Mouse (Mus musculus) urinary bladder, adult 18-20 months (tissue): ENCODE data around the gene Il15ra.
A peak's percentile ranks its signal among the peaks of the same experiment; 100 is the strongest.

Source experiments
- DNase-seq, 2 experiments: peaks; one replicate each; pipeline ENCODE4 v3.0.0; 2022; ENCODE audit warnings: low spot score in 2 of 2, mixed read lengths in 2 of 2

Gene Il15ra

DNA sequence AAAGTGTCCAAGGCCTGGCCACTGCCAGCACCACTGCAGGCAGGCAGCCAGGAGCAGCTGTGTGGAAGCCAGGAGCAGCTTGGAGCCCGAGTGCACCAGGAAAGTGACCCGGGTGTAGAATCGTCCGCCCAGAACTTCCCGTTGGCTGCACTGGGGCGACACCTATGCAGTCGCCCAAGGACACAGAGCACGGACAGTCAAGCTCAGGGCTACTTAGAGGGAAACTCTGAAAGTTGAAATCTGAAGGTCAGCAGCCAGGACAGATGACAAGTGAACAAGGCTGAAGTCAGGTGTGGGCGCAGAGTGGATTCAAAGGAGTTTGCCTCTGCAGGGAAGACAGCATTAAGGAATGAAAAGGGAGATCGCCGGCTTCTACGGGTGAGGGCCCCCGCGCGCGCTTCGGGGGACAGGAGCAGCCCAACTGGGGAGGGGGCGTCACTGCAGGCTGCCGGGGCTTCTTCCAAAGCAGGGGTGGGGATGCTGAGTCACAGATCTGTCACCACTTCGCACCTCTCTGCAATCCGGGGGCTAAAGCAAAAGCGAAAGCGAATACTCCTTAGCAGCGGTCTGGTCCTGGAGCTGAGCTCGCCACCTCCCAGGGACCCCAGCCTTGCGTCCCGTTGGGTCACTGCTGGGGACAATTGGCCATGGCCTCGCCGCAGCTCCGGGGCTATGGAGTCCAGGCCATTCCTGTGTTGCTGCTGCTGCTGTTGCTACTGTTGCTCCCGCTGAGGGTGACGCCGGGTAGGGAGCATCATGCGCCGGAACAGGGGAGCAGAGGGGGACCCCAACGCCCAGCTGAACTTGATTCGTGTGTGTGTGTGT is at the start of gene Il15ra:
Il15ra (plus strand) TSS at position 90 of the 825 bp plus-strand sequence.
- peak; percentile 55 to 58 for DNase-seq

DNA sequence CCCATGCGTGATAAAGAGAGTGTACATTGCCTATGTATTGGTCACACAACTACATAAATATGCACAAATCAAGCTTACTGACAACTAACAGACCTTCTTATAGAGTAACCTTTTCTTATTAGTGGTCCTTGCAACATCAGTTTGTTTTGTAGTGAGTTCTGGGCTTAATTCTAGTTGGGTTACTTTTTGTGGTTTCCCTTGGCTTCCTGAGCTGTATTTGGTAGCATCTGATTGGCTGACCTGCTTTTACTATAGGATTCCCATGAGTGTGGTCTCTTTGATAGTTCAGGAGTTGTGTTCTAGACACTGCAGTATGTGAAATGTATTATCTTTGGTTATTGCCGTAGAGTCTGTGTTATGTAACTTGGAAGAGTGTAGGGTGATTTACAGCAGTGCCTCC is 47.5 kb upstream of the Il15ra start:
- DNase-seq = no peak

DNA sequence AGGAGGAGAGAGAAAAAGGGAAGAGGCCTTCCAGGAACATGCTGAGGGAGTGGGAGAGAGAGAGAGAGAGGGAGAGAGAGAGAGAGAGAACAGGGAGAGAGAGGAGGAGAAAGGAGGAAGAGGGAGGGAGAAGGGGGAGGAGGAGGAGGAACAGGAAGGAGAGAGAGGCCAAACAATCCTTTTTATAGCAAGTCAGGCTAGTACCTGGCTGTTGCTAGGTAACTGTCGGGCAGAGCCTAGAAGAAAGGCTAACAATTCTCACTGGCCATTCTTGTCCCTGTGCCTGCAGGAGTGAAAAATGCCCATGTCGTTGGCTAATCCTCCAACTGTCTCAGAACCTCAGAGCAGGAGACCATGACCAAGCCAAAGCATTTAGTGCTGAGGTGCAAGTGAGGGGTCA is 45.8 kb upstream of the Il15ra start:
- DNase-seq = no peak

DNA sequence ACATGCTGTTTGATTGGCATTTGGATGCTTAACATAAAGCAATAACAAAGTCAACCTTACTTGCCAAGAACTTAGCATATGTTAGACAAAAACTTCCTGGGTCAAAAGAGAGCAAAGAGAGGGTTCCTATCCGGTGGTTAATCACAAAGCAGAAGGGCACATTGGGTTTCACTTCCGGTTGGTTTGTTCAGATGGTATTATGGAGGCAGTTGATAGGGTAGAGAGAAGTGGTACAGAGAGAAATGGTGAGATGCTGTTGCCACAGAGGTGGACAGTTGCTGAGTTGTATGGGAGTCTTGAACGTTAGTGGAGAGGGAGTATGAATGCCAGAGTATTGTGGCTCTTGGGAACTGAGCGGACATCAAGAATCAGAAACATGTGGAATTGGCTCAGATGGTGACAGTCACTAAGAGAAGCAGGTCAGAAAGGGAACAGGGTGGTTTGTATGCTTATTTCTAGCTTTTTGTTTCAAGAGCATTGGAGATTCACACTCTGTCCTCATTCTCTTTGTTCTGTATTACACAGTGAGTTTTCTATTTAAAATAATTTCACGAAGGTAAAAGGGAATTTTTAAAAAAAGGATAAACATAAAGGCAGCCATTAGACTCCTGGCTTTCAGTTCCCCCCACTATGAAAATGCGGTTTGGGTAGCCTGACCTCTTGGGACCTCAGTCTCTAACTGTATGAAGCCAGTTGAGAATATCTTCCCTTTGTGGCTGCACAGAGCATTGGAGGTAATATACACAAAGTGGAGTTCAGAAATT is 42.8 kb upstream of the Il15ra start:
- DNase-seq = no peak

DNA sequence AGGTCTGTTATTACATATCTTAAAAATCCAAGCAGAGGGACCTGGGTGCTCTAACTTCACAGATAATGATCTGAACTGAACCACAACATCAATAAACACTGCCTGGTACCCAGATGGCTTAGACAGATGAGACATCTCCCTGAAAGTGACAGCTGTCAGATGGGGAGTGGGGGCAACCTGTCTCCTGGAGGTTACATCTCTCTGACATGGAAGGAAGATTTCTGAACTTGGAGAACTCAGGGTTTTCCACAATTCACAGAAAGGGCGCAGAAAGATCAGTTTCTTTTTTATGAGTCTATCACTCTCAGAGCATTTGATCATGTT is 42.2 kb upstream of the Il15ra start:
- no peak for DNase-seq

DNA sequence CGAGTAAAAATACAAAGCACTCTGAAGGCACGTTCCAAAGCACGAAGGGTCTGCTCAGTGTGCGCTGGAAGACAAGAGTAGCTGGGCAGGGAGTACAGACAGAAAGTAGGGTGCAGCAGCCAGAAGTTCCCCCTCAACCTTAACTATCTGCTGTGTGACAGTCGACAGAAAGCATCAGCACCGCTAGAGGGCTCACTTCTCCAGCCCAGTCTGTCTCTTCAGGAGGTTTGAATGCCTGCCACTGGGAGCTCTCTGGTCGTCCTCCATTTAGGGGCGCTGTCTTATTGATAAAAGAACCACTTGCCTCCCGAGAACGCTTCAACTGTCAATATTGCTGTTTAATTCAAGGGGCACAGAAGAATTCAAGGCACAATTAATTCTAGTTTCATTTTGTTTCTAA is 41.1 kb upstream of the Il15ra start:
- DNase-seq = peak; percentile 57 to 66

DNA sequence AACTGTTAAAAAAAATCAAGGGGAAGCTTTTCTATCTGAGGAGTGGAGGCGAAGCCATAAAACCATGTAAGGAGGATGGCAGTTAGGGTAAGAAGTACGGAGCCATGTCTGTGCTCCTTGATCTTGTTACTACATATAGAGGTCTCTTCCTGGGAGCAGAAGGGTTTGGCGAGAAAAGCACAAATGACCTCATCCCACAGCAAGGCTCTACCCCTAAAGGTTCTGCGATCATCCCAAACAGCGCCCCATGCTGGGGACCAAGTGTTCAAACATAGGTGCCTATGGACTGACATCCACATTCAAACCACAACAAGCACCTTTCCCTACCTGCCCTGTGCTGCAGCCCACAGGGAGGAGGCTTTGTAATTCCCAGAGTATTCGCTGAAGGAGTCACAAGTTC is 40.7 kb upstream of the Il15ra start:
- DNase-seq = no peak

DNA sequence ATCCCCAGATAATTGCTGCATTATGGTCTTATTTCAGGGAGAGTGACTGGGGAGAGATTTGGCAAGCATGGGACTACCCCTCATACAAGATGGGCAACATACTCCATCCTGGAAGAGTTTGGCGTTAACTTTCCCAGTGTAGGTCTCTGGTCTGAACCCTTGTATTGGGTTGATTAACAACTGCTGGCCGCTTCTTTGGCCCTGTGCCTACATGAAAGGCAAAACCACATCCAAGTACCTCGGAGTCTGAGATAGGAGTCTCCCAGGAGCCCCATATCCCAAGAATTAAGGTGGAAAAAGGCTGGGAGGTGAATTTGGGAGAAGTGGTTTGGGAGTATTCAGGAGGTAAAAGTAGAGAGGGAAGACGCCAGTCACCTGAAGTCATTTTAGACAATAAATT is 40.3 kb upstream of the Il15ra start:
- no peak for DNase-seq

DNA sequence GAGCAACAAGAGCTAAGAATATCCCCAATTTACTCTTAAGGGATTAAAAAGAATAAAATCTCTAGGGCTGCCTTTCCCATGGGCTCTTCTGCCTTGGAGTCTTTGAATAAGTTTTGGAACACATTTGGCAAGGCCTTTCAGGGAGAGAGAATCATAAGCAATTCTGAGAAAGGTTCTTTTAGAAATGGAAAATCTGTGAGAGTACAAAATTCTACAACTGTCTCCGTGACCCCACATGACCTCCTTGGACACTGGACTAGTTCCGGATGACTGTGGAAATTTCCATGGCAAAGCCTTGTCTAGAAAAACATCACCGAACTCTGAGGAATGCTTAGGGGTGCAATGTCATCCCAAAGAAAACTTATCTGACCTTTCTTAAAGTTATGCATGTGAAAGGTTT is 39.8 kb upstream of the Il15ra start:
- no peak for DNase-seq

DNA sequence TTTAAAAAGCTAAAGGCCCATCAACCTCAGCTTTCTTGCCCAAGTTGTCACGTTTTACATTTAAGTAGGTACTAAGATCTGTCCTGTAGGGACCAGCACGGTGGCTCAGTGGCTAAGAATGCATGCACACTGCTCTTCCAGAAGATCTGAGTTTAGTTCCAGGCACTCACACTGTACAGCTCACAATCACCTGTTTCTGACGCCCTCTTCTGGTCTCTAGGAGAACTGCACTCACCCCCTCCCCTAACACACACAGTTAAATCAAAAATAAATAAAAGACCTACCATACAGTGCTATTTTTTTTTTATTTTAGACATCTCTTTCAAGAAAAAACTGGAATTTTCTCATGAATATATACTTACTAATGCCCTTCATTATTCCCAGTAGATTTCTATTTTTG is 32.9 kb upstream of the Il15ra start:
- DNase-seq = no peak

DNA sequence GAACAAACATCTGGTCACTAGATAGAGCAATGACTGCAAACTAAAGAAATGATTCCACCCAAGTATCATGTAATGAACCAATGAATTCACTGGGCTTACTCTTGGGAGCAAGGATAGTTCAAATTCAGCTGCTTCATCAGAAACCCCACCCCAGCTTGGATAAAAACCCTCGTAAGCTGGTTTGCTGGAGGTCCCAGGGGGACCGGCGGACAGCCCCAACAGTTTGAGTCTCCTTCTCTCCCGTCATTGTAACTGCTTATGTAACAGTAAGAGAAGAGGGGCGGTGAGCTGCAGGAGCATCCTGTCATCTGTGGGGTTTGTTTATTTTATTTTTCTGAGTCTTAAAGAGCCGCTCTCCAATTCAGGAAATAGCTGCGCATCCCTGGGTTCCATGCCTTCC is 25.5 kb upstream of the Il15ra start:
- DNase-seq = no peak

DNA sequence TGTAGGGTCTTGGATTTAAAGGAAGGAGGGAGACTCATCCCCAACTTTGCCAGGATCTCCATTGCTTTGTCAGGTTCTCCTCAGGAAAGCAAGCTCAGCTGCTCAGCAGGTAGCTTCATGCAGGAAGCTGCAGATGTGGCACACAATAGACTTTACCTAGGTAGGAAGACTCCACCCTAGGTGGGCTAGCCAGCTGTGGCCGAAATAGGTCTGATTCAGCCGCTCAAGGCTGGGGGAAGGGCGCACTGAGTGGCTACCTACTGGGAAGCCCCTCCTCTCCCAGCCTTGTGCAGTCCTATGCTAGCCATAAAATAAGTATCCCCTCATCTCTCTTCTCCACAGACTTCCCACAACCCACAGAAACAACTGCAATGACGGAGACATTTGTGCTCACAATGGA is 22.4 kb upstream of the Il15ra start:
- DNase-seq = no peak

DNA sequence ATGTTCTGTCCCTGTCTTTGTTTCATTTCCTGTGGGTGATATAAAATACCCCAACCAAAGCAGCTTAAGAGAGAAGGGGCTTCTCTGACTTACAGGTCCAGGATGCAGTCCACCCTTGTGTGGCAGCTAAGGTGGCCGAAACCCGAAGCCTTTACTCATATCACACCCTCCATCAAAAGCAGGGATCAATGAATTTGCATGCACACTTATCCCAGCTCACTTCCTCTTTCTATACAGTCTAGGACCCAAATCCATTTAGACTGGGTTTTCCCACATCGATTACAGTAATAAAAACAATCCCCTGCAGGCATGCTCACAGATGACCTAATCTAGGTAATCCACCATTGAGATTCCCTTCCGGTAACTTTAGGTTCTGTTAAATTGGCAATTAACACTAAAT is 18.6 kb upstream of the Il15ra start:
- DNase-seq = no peak

DNA sequence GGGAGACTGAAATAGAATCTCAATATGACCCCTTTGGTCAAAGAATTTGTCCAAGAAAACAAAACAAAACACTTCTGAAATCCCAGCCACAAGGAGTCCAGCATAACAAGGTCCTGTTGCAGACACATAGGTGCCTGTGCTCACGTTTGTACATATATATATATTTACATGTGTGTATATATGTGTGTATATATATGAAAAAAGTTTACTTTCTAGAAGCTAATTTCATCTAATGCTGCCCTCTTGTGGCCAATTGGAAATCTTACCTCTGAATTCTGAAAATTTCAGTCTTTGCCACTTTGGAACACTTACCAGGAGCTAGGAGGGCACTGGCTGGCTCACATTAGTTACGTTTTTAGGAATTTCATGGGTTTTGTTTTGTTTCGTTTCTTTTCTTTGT is 17.7 kb upstream of the Il15ra start:
- DNase-seq = no peak

DNA sequence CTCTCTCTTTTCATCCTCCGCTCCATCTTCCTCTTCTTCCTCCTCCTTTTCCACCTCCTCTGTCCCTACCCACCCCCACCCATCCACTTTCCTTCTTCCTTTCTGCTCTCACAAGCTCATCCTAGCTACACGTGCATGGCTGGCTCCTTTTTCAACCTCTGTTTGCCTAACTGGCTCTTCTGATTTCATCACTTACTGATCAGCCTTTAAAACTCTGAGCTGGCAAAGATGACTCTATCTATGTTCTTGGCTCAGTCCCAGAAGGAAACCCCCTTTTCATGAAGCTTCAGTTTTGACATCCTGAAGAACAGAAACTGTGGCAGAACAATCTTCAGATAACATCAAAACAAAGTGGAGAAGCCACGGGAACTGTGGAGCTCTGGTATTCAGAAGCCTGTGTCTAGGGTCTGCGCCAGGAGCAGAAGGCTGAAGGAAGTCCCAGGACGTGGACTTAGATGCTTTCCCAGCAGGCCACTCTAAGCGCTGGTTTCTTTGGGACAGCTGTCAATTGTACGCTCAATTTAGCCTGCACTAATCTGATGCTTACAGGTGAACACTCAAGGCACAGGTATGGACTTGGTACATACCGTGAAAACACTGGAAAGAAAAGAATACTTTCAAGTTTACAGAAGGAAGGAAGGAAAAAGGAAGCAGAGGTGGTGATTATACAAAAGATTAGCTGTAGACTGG is 14.7 kb upstream of the Il15ra start:
- DNase-seq = no peak

DNA sequence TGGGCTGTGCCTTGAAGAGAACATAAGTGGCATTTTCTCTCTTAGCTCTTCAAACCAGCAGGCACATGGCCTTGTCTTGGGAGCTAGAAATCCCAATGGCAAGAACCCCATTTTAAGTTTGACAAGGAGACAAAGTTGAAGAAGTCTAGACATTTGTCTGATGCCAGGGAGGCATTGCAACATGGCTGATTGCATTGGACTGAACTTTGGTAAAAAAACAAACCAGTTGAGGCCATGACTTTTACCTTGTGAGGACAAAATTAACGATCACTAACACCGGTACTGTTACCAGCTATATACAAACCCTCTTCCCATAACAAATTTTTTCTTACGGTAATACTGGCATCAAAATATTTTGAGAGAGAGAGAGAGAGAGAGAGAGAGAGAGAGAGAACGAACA is 11.7 kb upstream of the Il15ra start:
- no peak for DNase-seq

DNA sequence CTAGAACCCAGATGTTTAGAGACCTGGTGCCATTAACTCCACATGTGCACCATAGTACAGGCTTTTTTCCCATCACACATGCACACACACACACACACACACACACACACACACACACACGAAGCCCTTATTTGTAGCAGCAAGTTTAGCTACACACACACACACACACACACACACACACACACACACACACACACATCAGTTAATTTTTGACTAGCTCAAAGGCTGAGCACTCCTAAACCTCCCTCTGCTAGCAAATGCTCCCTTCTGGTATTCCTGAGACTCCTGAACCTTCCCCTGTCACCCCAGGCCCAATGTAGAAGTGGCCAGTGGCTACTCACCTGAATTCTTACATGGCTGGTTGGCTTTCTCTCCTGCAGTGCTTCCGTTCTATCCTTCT is 11.0 kb upstream of the Il15ra start:
- no peak for DNase-seq

DNA sequence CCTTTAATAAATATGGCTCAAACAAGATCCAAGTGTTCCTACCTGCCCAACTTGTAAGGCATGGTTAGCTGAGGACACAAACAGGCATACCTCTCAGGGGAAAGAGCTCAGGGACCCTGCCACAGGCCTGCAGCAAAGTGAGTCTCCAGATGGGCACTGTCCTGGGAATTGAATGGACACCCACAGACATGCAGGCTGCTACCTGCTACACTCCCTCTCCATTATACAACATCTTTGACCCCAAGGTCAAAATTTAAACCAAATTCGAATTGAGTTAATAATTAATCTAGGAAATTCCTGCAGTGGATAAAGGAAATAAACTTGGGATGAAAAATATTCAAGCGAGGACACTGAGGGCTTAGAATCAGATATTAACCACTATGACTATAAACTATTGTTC is 9.2 kb upstream of the Il15ra start:
- no peak for DNase-seq

DNA sequence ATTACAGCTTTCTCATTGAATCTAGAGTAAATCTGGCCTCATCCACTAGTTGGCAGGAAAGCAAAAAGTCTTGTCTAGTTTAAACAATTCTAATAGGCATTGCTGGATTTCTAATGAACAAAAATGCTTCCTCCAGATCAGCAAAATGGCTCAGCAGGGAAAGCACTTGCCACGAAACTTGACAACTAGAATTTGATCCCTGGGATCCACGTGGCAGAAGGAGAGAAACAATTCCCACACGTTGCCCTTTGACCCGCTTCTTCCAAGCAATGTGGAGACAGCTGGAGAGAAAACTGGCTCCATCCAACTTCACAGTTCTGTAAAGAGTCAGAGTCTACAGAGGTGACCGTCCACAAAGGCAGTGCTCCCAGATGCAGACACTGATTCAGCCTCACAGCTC is 6.1 kb upstream of the Il15ra start:
- no peak for DNase-seq

DNA sequence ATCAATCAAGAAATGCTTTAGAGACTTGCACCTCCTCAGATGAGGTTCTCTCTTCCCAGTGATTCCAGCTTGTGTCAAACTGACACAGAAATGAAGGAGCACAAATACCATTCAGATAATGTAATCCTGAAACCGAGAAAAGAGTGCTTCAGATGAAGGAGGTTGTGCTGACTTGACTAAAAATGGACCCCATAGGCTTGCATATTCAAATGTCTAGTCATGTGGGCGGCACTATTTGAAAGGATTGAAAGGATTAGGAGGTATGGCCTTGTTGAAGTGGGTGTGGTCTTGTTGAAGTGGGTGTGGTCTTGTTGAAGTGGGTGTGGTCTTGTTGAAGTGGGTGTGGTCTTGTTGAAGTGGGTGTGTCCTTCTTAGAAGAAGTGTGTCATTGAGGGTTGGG is 5.2 kb upstream of the Il15ra start:
- no peak for DNase-seq

DNA sequence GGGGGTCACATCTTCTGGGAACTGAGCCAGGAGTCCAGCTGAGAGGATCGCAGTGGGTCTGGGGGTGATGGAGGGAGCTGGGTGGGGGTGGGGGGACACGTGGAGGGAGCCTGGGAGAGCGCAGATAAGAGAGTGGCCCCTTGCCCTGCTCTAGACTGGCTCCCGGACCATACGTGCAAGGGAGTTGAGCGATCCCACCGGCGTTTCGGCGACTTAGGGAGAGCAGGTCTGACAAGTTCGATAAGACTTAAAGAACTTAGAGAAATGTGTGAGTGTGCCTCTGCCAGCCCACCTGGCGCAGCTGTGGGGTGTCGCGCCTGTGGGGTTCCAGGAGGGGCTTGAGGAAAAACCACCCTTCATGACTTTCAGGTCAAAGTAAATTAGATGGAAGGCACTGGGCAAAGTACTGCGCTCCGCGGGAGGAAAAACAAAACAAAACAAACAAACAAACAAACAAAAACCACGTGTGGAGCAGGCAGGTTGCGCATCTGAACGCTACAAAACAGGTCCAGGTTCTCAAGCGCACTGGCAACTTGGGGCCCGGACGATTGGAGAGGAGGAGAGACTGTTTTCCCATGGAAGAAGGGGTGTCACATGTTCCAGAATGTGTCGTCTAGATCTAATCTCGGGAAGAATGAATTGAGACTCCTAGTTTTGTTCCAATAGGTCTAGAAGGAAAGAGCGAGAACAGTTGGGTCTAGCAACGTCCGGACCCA is 1.1 kb downstream of the Il15ra start:
- DNase-seq = no peak

DNA sequence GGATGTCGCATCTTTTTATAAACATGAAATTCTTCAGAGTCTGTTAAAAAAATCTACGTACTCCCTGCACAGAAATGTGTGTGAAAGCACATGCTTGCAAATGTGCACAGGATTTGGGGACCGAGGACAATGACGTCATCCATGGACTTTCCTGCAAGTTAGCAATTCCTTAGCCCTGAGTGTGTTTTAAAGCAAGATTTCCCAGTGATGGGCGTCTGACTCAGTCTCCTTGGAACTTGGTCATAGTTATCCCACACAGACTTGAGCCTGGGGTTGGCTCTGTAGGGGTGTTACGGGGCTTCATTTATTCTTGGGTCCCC is 1.6 kb downstream of the Il15ra start:
- DNase-seq = no peak
